Mouse (Mus musculus) layer of hippocampus, postnatal 36 days (tissue): ENCODE measurements around the gene Cd3d. TPM values are rescaled to one million over a fixed set of nuclear protein-coding genes. Genes with fewer than 3 reads are reported as not detected.

Source experiments
- total RNA-seq, 2 experiments: library from RNA; stranded (reverse); gene quantifications; 2 replicates each; pipeline ENCODE4 v1.2.3; 2021

Gene Cd3d
- total RNA-seq, 2 experiments from 2014 or later = not detected

Other genes with a start within 250 kb of the Cd3d start
- 10 to 100 TPM; 88.5 to 95.6 TPM for gene Phldb1, start 246.6 kb upstream of the Cd3d start, total RNA-seq
- gene Arcn1, start 213.9 kb upstream of the Cd3d start, total RNA-seq = 100 to 1,000 TPM; 104 to 112 TPM
- gene Ift46, start 213.9 kb upstream of the Cd3d start, total RNA-seq = 10 to 100 TPM; 68.1 to 69.1 TPM
- gene Tmem25, start 182.5 kb upstream of the Cd3d start, total RNA-seq = 10 to 100 TPM; 43.3 to 51.6 TPM
- gene Ttc36, start 178.7 kb upstream of the Cd3d start, total RNA-seq = 1 to 10 TPM in 1 of 2 experiments, under 1 TPM in 1; 0.95 to 1.6 TPM
- gene Kmt2a, start 100.5 kb upstream of the Cd3d start, total RNA-seq = 10 to 100 TPM; 61.3 to 78.3 TPM
- 100 to 1,000 TPM; 339 to 375 TPM for gene Atp5l, start 61.0 kb upstream of the Cd3d start, total RNA-seq
- 10 to 100 TPM; 72.1 to 78.3 TPM for gene Ube4a, start 16.2 kb upstream of the Cd3d start, total RNA-seq
- gene Cd3g, start 1.4 kb upstream of the Cd3d start, total RNA-seq = not detected
- not detected for gene Cd3e, start 27.8 kb downstream of the Cd3d start, total RNA-seq
- 1 to 10 TPM in 1 of 2 experiments, under 1 TPM in 1; 0.42 to 1.1 TPM for gene Mpzl2, start 58.0 kb downstream of the Cd3d start, total RNA-seq
- gene Mpzl3, start 73.4 kb downstream of the Cd3d start, total RNA-seq = 1 to 10 TPM; 6.6 to 6.9 TPM
- gene Jaml, start 97.4 kb downstream of the Cd3d start, total RNA-seq = under 1 TPM; 0.20 to 0.30 TPM
- gene Scn2b, start 136.0 kb downstream of the Cd3d start, total RNA-seq = 100 to 1,000 TPM; 253 to 275 TPM
- 10 to 100 TPM; 11.1 to 14.2 TPM for gene Scn4b, start 156.6 kb downstream of the Cd3d start, total RNA-seq
- gene BC049352, start 200.2 kb downstream of the Cd3d start, total RNA-seq = under 1 TPM; 0.20 to 0.62 TPM
- gene Tmprss4, start 222.3 kb downstream of the Cd3d start, total RNA-seq = not detected